Mouse (Mus musculus) spleen, adult 18-20 months (tissue): ENCODE results near the gene Map3k3.
"Not testable (repeated sequence)": the region's sequence is repeated elsewhere in the genome, so short reads cannot be mapped to it uniquely, and the experiment has no call there.

Source experiments
- DNase-seq, 2 experiments: peaks; one replicate each; pipeline ENCODE4 v3.0.0; 2022; ENCODE audit warnings: mixed read lengths in 2 of 2

Gene Map3k3

GRCm38 (mm10) chr11:106194155-106194541 is 109.7 kb downstream of the Map3k3 start:
- DNase-seq = no peak

- no peak for DNase-seq
Measured at GRCm38 (mm10) chr11:106194891-106195290, 110.5 kb downstream of the Map3k3 start.

GRCm38 (mm10) chr11:106195341-106195740 is 110.9 kb downstream of the Map3k3 start:
- DNase-seq = no peak

GRCm38 (mm10) chr11:106198277-106198676 is 113.9 kb downstream of the Map3k3 start:
- no peak for DNase-seq

GRCm38 (mm10) chr11:106199997-106200396 is 115.6 kb downstream of the Map3k3 start:
- not testable (repeated sequence) for DNase-seq

GRCm38 (mm10) chr11:106200756-106201155 is 116.3 kb downstream of the Map3k3 start:
- DNase-seq = no peak

GRCm38 (mm10) chr11:106201337-106202122 is 117.1 kb downstream of the Map3k3 start:
- no peak for DNase-seq

GRCm38 (mm10) chr11:106202123-106202465 is 117.7 kb downstream of the Map3k3 start, which contains the start of gene Strada:
TSS of gene Strada (minus strand) at chr11:106202168.
- no peak for DNase-seq
